Mouse (Mus musculus): ENCODE results near the gene Rbfox3.

Gene Rbfox3

DNA sequence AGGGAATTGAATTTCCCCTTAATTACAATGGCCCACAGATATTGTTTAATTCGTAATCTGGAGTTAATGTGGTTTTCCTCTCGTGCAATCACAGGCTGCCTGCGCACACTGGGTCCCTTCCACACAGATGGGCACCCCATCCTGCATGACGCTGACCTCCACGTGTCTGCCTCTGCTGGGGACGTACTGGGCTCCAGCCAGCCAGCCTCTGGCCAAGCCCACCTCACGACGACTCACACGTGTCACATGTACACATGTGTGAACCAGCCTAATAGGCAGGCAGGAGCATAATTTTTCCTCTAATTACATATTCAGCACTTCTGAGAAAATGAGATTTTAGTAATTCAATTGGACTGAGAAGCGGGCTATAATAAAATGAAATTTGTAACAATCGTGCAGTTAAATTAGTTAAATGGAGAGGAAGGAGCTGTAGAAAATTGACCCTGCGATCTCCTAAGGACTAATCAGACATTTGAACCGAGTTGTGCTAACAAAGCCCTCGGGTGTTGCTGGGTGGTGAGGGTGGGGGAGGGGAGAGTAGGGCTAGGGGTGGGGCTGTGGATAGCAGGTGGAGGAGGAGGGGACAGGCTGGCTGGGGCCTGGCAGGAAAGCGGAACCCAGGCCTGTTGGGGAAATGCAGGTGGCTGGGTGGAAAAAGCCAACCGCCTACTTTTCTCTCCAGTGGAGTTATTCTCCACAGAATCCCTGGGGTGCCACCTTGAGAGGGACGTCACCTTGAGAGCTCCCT, 360.4 kb downstream of the Rbfox3 start:
- 39% methylated on average over 17 of the region's 17 CpGs for WGBS

DNA sequence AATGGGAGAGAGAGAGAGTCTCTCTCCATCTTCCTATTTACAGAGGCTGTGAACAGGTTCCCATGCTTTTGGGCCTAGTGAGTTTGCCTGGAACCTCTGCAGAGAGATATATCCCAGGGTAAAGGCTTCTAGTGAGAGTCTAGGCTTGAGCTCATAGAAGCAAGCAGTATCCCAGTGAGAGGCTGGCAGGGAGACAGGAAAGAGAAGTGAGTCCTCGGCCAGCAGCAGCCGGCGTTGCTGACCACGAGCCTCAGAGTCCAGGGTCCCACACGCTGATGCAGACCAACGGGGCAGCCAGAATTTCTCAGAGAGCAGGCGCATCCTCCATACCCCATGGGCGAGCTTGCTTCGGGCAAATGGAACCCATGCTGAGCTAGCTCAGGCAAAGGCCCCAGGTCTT, 363.2 kb downstream of the Rbfox3 start:
- WGBS, result 80% methylated on average over 9 of the region's 9 CpGs

GRCm38 (mm10) chr11:118546269-118546668, 365.1 kb downstream of the Rbfox3 start:
- 44% methylated on average over 8 of the region's 8 CpGs for WGBS

DNA sequence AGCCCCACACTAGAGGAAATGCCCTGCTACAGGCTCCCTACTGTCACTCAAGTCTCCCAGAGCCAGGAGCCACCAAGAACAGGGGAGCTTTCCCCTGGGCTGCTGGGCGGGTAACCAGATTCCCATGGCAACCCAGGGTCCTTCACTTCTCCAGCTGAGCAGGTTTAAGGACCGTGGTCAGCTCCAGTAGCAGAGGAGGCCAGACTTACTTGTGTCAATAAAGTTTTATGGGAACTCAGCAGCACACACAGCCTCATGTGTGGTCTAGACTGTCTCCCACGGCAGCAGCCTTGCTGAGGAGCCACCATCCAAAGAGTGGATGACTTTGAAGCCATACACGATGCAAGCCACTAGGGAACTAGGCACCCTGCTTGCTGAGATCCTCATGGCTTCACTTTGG, 365.7 kb downstream of the Rbfox3 start:
- WGBS, result 44% methylated on average over 4 of the region's 4 CpGs

DNA sequence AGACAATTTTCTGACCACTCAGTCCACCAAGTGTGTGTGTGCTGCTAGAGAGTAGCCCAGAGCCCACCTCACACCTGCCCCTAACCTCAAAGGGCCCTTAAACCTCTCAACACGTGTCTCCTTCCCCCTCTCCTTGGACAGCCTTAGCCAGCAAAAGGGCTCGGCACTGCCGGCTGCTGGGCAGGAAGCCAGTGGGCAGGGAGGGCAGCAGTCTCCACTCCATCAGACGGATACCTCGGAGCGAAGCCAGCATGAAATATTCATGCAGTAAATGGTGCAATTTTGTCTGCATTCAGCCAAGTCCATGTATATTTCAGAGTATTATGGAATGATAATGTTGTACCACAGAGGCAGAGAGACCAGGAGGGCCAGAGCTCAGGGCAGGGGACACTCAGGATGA, 366.8 kb downstream of the Rbfox3 start:
- 38% methylated on average over 6 of the region's 6 CpGs for WGBS

- 87% methylated on average over 7 of the region's 7 CpGs for WGBS
These were observed 368.5 kb downstream of the Rbfox3 start for GRCm38 (mm10) chr11:118542906-118543305.

GRCm38 (mm10) chr11:118540411-118541026, 370.9 kb downstream of the Rbfox3 start:
- 72% methylated on average over 12 of the region's 12 CpGs for WGBS

DNA sequence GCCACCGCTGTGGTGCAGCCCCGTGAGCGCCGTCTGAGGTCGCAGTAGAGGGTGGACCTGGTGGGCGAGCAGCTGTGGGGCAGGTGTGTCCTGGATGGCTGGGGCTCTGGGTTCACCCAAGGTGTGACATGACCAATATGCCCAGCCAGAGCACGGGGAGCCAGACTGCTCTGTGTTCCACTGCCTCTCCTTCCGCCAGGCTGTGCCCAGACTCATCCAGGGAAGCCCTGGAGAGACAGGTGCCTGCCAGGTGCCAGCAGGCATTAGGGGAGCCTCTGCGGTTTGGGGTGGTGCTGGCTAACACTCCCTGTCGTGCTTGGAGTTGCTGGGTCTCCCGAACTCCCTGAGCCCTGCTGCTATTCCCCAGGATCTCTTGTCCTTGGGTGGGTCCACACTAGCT, 373.4 kb downstream of the Rbfox3 start:
- 77% methylated on average over 11 of the region's 11 CpGs for WGBS

DNA sequence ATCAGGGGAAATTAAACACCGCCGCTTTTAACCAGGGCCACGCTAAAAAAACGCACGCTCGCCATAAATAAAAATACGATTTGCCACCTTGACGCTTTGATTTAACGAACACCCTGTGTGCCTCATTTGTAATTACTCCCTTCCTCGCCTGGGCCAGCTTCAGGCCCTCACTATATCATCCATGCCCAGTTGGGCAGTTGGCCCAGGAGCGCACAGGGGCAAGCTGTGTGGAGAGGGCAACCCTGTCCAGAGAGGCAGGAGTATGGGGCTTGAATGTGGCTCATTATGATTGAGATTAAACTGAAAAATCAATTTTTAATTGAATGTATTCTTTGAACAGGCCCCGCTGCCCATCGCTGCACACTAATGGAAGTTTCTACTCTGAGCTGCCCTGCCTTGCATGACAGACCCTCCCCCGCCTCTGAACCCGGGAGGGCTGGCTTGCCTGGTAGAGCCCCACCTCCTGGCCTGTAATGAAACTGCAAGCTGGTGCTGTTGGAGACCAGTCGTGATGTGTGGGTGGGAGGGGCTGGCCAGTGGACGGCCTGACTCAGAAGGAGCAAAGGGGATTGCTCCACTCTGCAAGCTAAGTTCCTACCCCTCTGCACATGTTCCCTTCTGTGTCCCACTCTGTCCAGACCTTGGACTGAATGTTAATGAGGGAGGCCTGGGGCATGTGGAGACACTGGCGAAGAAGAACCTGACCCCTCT, 376.9 kb downstream of the Rbfox3 start:
- WGBS, result 49% methylated on average over 18 of the region's 18 CpGs

DNA sequence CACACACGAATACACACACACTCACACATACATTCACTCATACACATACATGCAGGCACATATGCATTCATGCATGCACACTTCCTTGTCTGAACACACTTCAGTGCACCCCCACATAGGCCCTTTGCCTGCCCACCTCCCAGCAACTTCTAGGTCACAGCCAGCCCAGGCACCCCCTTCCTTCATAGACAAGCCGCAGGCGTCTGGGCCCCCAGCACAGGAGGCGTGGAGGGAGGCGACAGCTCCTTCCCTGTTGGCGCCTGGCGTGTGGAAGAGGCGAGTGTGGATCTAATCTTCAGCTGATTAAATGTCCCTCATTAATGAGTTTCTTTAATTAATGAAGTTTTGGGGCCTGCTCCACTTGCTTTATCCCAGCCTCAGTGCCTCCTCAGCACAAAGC, 381.1 kb downstream of the Rbfox3 start:
- 50% methylated on average over 8 of the region's 8 CpGs for WGBS

DNA sequence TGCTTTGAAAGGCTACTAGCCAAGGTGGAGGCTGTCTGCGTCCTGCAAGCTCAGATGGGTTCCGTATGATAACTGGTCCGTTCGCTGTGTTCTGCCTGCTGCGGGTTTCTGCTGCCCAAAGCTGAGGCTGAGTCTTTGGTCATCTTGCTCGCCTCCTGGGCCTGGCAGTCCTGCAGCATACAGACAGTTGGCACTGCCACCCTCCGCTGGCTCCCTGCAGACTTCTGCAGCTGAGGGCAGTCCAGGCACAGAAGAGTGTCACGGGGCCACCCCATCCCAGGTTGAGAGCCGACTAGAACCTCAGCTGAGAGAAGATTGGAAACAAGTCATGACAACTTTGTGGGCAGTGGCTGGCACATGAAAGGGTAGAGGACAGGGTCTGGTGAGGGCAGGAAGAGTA, 382.6 kb downstream of the Rbfox3 start:
- WGBS, result 79% methylated on average over 9 of the region's 9 CpGs

GRCm38 (mm10) chr11:118525059-118525458, 386.3 kb downstream of the Rbfox3 start:
- 54% methylated on average over 11 of the region's 11 CpGs for WGBS

- WGBS, result 56% methylated on average over 4 of the region's 4 CpGs
These were observed 387.8 kb downstream of the Rbfox3 start for GRCm38 (mm10) chr11:118523496-118524145.

GRCm38 (mm10) chr11:118520932-118521331, 390.5 kb downstream of the Rbfox3 start:
- 51% methylated on average over 2 of the region's 2 CpGs for WGBS

GRCm38 (mm10) chr11:118520251-118520650, 391.1 kb downstream of the Rbfox3 start:
- 60% methylated on average over 5 of the region's 5 CpGs for WGBS

DNA sequence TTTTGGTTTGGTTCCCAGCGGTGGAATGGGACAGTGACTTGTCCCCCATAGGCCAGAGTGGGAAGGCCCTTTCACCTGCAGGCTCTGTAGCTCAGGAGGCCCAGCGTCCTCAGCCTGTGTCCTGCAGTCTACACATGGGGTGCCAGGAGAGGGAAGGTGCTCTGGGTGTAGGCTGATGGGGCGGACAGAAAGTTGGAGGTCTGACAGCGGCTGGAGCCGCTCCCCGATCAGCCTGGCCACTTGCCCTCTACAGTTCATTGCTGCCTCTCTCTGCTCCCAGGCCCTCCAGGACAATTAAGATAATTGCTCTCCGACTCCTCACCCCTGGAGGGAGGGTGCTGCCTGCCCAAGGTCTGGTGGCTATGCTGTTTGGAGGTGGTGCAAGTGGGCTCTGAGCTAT, 392.7 kb downstream of the Rbfox3 start:
- 83% methylated on average over 7 of the region's 7 CpGs for whole genome bisulfite sequencing

GRCm38 (mm10) chr11:118517924-118518323, 393.5 kb downstream of the Rbfox3 start:
- 74% methylated on average over 7 of the region's 7 CpGs for WGBS

- WGBS, result 32% methylated on average over 15 of the region's 15 CpGs
These were observed 399.0 kb downstream of the Rbfox3 start for GRCm38 (mm10) chr11:118512257-118512910.

DNA sequence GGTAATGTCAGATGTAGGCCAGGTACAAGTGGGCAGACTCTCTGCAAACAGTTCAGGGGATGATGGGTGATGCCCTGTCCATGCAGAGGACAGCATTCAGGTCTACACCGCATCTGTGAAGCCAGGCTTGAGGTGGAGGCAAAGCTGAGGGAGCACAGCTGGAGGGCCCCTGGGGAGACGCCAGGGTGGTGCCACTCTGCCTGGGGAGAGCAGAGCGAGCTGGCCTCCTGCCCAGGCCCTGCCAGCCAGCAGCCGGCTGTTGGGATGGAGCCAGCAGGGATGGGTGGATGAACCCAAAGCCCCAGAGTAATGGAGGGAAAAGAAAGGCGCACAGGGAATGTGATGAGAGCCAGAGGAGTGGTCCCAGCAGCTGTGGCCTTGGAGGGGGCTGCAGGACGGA, 399.5 kb downstream of the Rbfox3 start:
- WGBS, result 29% methylated on average over 6 of the region's 6 CpGs

- 64% methylated on average over 7 of the region's 7 CpGs for WGBS
These were observed 403.1 kb downstream of the Rbfox3 start for GRCm38 (mm10) chr11:118508341-118508740.

- 22% methylated on average over 5 of the region's 5 CpGs for WGBS
These were observed 403.5 kb downstream of the Rbfox3 start for GRCm38 (mm10) chr11:118507904-118508303.

GRCm38 (mm10) chr11:118507095-118507494, 404.3 kb downstream of the Rbfox3 start:
- 92% methylated on average over 6 of the region's 6 CpGs for WGBS

Measured in cerebral cortex, adult 2 months (tissue).